Mouse (Mus musculus) megakaryocyte, embryonic 14.5 days (primary cell): ENCODE results near the gene Cadm1. TPM values are rescaled to one million over a fixed set of nuclear protein-coding genes. Genes with fewer than 3 reads are reported as not detected.

Experiments
- H3K27me3 ChIP-seq: replicated peaks from 2 replicates; pipeline ENCODE3; 2012; ENCODE audit warnings: inconsistent platforms
- H3K36me3 ChIP-seq: replicated peaks from 2 replicates; pipeline ENCODE3; 2012; ENCODE audit warnings: low read length, inconsistent platforms, mixed read lengths
- H3K4me1 ChIP-seq: 2 replicates; pipeline ENCODE4 v1.6.1; 2012; ENCODE audit warnings: inconsistent platforms
- H3K4me3 ChIP-seq: replicated peaks from 2 replicates; pipeline ENCODE3; 2012; ENCODE audit warnings: moderate library complexity, mild to moderate bottlenecking, inconsistent platforms
- H3K9me3 ChIP-seq: 2 replicates; pipeline ENCODE4 v1.6.1; 2012; ENCODE audit warnings: inconsistent platforms
- FLI1 ChIP-seq: IDR thresholded peaks from 2 replicates; pipeline ENCODE4 v1.6.1; 2012; ENCODE audit warnings: low read length, inconsistent platforms, mixed read lengths
- GATA1 ChIP-seq: IDR thresholded peaks from 3 replicates; pipeline ENCODE4 v1.6.1; 2012; ENCODE audit warnings: mixed read lengths, low read length, inconsistent platforms, borderline replicate concordance
- polyA plus RNA-seq: library from polyadenylated mRNA; stranded (reverse); fragments of >175 nt; gene quantifications from 2 replicates; pipeline ENCODE4 v1.2.3, GENCODE M21; 2012; ENCODE audit warnings: low replicate concordance; ENCODE audit not compliant: insufficient read depth

Cadm1 gene
- polyA plus RNA-seq, 1 experiment: 3.8 TPM

- Histone ChIP-seq H3K4me3 (no peak overlapping the region), H3K27me3 (peaks cover 3% of the 10 kb centered on the region), H3K9me3 (no peaks in the 10 kb centered on the region), H3K4me1 (no peaks in the 10 kb centered on the region), H3K36me3 (no peaks in the 10 kb centered on the region)
- no peak for TF ChIP-seq GATA1
- no peak for TF ChIP-seq FLI1
Observed at GRCm38 (mm10) chr9:47866001-47866400, 336.0 kb downstream of the Cadm1 start.

DNA sequence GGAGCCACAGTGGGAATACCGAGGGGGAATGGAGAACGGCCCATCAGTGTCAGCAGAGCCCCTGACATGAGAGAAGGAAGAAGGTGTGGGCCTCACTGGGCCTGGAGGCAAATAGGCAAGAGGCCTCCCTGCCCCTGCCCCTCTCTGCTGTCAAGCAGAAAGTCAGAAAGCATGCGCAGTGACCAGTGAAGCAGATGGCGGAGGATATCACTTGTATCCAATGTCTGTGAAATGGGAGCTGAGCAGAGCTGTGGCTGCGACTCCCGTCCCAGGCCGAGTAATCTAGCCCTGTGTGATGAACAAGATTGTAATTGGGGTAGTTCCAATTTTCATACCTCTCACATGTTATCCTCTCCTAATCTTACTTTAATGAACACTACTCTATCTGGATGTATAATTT lies 337.5 kb downstream of the Cadm1 start:
- Histone ChIP-seq H3K9me3 (no peaks in the 10 kb centered on the region), H3K4me1 (0 out of 2 replicates have a peak, but pooled peaks cover 3% of the 10 kb centered on the region), H3K4me3 (no peak overlapping the region), H3K27me3 (peaks cover 3% of the 10 kb centered on the region), H3K36me3 (no peaks in the 10 kb centered on the region)
- TF ChIP-seq FLI1: no peak

DNA sequence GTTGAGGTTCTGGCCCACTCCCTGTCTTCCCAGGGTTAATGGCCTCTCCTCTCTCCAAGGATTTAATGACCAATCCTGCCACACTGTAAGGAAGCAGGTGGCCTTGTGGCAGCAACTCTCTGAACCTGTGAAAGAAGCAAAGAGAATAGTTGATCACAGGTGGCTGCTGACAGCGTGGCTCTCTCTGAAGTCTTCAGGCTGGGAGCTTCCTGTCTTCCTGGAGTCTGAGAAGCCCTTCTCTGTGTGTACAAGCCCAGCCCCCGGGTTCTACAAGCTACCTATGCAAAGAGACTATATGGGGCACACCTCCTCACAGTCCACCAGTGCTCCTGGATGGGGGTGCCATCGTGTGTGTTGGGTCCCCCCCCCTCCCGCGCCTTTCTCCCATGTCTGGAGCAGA lies 339.7 kb downstream of the Cadm1 start:
- H3K4me3 ChIP-seq: no peak overlapping the region
- H3K36me3 ChIP-seq: no peaks in the 10 kb centered on the region
- no peaks in the 10 kb centered on the region for H3K9me3 ChIP-seq
- H3K4me1 ChIP-seq: 0 out of 2 replicates have a peak, but pooled peaks cover 3% of the 10 kb centered on the region
- peaks cover 3% of the 10 kb centered on the region for H3K27me3 ChIP-seq
- TF ChIP-seq FLI1 (no peak), GATA1 (no peak)

GRCm38 (mm10) chr9:47876557-47877206 lies 346.7 kb downstream of the Cadm1 start:
- Histone ChIP-seq H3K27me3 (peaks cover 1% of the 10 kb centered on the region), H3K4me1 (0 out of 2 replicates have a peak, but pooled peaks cover 3% of the 10 kb centered on the region), H3K4me3 (no peak overlapping the region), H3K36me3 (no peaks in the 10 kb centered on the region), H3K9me3 (no peaks in the 10 kb centered on the region)
- TF ChIP-seq GATA1 (no peak), FLI1 (no peak)

DNA sequence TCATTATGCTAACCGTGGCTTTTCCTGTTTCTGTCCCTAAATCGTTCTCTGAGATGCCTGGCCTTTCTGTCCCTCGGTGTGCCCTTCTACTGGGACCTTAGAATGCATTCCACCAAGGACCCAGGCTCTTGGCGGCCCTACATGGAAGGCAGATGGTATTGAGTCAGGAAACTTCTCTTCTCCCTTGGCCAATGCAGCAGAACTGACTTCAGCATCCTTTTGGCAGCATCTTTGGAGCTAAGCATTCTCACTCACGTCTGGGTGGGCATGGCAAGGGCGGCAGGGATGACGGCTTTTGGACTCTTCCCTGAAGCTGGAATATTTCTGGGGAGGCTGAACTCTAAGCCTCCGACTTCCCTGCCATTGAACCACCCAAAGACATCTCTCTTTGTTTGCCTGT lies 350.2 kb downstream of the Cadm1 start:
- TF ChIP-seq FLI1 (no peak), GATA1 (no peak)
- Histone ChIP-seq H3K4me3 (no peak overlapping the region), H3K4me1 (no peaks in the 10 kb centered on the region), H3K36me3 (no peaks in the 10 kb centered on the region), H3K27me3 (peaks cover 6% of the 10 kb centered on the region), H3K9me3 (no peaks in the 10 kb centered on the region)

DNA sequence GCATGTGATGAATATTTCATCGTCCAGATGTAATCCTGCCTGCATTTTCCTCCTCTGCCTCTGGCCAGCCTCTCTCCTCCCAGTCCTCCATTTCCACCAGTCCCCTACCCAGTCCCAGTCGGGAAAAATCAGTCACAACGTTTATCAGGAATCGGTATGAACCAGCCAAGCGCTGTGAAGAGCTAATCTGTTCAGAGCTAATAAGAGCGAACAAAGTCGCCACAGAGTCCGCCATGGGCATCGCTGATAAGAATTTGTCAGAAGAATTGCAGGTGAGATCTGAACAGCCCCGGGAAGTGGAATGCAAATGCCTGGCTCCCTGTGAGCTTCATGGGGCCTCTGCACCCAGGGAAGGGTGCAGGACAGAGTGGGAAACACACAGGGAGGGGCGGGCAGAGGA lies 352.4 kb downstream of the Cadm1 start:
- H3K9me3 ChIP-seq: peaks cover 3% of the 10 kb centered on the region; the same call in 1 of the 2 replicates
- H3K4me3 ChIP-seq: no peak overlapping the region

GRCm38 (mm10) chr9:47891721-47892120 lies 361.7 kb downstream of the Cadm1 start:
- Histone ChIP-seq H3K36me3 (no peaks in the 10 kb centered on the region), H3K27me3 (no peaks in the 10 kb centered on the region), H3K9me3 (no peaks in the 10 kb centered on the region), H3K4me3 (no peak overlapping the region), H3K4me1 (peaks cover 4% of the 10 kb centered on the region; the same call in 1 of the 2 replicates)
- no peak for TF ChIP-seq GATA1
- no peak for TF ChIP-seq FLI1

More for the DNA sequence above, 352.4 kb downstream of the Cadm1 start:
- peaks cover 6% of the 10 kb centered on the region for H3K27me3 ChIP-seq
- H3K36me3 ChIP-seq: no peaks in the 10 kb centered on the region
- TF ChIP-seq GATA1: no peak
- no peak for TF ChIP-seq FLI1
- no peaks in the 10 kb centered on the region for H3K4me1 ChIP-seq

DNA sequence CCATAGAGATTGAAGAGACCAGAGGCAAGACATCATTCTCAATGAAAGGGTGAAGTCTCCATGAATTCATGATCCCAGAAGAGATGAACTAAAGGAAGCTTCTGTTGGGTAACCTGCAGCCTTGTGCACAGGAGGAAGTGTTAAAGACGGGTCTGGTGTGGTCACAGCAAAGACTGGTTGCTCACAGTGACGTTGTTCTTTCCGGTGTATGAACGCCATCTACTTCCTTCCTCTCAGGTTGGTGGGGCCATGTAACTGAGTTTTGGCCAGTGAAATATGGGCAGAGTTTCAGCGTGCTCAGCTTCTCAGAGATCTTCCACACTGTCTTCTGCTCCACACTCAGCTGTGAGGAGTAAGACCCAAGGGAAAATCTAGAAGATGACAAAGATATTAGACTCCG lies 363.0 kb downstream of the Cadm1 start:
- no peaks in the 10 kb centered on the region for H3K9me3 ChIP-seq
- peaks cover 4% of the 10 kb centered on the region; the same call in 1 of the 2 replicates for H3K4me1 ChIP-seq
- TF ChIP-seq FLI1 (no peak), GATA1 (no peak)
- H3K27me3 ChIP-seq: peaks cover 2% of the 10 kb centered on the region
- no peak overlapping the region for H3K4me3 ChIP-seq
- H3K36me3 ChIP-seq: no peaks in the 10 kb centered on the region

DNA sequence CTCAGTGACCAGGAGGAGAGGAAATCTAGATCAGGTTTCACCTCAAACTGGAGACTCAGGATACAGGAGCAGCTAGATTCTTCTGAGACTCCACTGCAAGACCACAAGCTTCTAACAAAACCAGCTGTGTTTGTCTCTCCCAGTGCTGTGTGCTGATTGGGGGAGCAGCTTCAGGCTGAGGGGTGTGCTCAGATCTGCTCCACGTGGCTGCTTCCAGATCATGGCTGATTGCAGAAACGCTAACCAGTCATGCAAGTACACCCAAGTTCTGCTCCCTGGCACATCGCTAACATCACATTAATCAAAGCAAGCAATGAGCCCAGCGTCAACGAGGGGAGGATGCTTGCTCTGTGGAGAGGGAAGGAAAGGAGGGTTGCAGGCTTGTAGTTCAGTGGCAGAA lies 364.1 kb downstream of the Cadm1 start:
- Histone ChIP-seq H3K4me3 (peak overlapping the region; percentile 44), H3K36me3 (no peaks in the 10 kb centered on the region), H3K4me1 (peaks cover 4% of the 10 kb centered on the region; the same call in 1 of the 2 replicates), H3K27me3 (peaks cover 4% of the 10 kb centered on the region), H3K9me3 (no peaks in the 10 kb centered on the region)
- TF ChIP-seq GATA1: no peak
- TF ChIP-seq FLI1: no peak

- H3K36me3 ChIP-seq: no peaks in the 10 kb centered on the region
- TF ChIP-seq FLI1: no peak
- no peak for TF ChIP-seq GATA1
- H3K27me3 ChIP-seq: peaks cover 8% of the 10 kb centered on the region
- no peak overlapping the region for H3K4me3 ChIP-seq
- H3K9me3 ChIP-seq: no peaks in the 10 kb centered on the region
- H3K4me1 ChIP-seq: peaks cover 6% of the 10 kb centered on the region
Observed at GRCm38 (mm10) chr9:47894661-47895060, 364.7 kb downstream of the Cadm1 start.

GRCm38 (mm10) chr9:47895121-47895520 lies 365.1 kb downstream of the Cadm1 start:
- Histone ChIP-seq H3K36me3 (no peaks in the 10 kb centered on the region), H3K4me1 (peaks cover 11% of the 10 kb centered on the region), H3K9me3 (no peaks in the 10 kb centered on the region), H3K27me3 (peaks cover 10% of the 10 kb centered on the region), H3K4me3 (no peak overlapping the region)
- TF ChIP-seq GATA1 (no peak), FLI1 (no peak)
